Mouse (Mus musculus): ENCODE results near the gene Rdh11.
A peak's percentile ranks its signal among the peaks of the same experiment; 100 is the strongest.
"Not testable (repeated sequence)": the region's sequence is repeated elsewhere in the genome, so short reads cannot be mapped to it uniquely, and the experiment has no call there.

The Rdh11 gene

DNA sequence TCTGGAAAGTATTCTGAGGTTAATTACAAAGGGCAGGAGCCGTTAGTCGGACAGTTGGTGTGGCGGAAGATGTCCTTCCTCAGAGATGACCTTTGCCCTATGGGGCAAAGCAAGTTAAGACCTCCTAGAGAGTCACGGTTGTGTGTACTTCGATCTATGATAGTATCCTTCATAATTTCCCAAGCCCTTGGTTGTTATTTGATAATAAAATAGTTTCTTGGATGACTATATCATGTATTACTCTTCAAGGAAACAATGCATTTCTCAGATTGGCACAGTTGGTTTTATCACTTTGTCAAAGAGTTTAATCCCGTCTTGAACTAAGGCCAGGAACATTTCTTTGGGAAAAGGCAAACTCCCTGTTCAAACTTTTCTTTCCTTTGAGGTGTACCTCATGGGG, at the start of gene Rdh11:
Rdh11 (minus strand) TSS at position 101 of the 400 bp plus-strand sequence.
- no peak for DNase-seq

DNA sequence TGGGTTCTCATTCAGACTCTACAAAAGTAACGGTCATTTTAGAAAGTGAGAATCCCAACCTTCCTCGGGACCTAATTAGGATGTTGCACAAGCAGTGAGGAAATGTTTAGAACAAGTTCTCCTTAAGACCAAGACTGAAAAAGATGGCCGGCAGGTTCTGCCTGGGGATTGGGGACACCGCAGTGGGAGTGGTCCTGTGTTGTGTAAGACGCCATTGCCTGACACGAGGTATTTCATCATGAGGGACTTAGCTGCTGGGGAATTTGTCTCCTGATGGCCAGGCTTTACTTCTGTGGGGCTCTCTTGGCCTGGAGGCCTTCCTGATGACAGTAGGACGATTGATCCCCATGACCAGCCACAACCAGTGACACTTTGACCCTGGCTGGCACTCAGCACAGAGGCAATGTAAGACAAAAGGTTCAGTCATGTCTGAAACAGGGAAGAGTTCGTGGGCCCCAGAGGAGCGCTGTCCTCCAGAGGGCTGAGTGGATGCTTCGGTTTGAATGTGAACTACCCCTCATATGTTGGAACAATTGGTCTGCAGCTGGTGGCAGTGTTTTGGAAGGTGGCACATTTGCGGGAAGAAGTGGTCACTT, 43.5 kb upstream of the Rdh11 start:
- no peak for DNase-seq

DNA sequence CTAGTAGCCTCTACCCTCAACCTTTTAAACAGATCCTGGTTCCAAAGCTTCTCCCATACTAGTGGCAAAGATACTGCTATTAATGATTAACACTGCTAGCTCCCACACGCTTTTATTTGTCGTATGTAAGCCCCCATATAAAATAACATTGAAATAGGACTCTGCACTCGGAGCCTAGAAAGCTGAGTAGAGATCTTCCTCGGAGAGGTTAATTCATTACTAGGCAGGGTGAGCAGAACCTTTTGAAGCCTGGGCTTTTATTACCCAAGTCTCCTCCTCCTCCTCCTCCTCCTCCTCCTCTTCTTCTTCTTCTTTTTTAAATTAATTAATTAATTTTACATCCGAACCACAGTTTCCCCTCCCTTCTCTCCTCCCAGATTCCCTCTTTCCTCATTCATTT, 25.4 kb upstream of the Rdh11 start:
- no peak for DNase-seq

DNA sequence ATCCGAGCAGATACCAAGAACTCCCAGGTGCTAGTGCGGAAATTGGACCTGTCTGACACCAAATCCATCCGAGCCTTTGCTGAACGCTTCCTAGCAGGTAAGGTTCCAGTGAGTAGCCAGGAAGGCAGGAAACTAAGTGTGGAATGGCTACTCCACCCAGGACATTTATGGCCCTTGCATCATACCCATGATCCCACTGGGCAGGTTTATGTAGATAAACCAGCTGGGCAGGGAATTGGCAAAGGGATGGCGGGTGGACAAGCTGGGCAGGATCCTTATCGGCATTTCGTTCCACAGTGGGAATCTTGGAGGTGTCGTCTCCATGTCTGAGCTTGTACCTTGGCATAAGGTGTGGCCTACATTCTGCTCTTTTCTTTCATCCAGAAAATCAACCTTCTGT, 19.4 kb upstream of the Rdh11 start:
- DNase-seq = no peak

DNA sequence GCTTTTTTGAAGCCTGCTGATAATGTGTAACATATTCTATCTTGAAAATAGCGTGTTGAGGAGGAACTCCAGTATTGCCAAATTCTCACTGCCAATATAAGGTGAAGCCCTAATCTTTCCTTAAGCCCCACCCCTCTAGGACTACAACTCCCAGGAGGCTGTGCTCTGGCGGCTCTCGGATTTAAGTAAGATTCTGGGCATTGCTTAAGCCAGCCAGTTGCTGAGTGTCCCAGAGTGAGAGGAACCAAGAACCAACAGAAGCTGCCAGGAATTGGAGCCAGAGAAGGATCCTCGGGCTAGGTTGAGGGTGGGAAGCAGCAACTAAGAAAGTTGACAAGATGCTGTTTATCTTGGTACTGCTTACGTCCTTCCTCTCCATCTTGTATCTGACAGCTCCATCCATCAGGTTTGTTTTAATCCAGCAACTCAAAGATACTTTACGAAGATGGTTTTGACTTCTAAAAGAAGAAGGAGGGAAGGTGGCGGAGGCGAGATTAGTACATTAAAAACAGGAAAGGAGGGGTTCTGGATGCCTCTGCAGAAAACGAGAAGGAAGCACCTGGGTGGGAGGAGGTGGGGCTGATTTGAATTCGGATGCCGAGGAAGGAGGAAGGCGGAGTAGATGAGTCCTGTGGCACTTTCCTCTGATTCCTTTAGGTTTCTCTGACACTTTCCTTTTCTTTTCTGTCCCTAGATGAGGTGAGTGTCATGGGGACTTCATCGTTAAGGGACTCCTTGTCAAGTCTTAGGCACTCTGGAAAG, 16.8 kb upstream of the Rdh11 start, which contains the start of gene Rdh12:
Rdh12 (plus strand) TSS at position 212 of the 762 bp plus-strand sequence.
- peak; percentile 42 for DNase-seq

DNA sequence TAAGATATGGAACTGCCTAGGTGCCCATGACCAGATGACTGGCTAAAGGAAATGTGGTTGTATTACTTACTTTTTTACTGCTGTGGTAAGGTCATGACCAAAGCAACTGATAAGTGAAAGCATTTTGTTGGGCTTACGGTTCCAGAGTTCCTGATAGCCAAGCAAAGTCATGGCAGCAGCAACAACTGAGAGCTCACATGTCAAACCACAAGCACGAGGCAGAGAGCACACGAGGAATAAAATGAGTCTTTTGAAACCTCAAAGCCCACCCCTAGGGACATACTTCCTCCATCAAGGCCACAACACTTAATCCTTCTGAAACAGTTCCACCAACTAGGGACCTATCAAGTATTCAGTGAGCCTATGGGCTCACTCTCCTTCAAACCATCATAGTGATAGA, 9.8 kb upstream of the Rdh11 start:
- no peak for DNase-seq

DNA sequence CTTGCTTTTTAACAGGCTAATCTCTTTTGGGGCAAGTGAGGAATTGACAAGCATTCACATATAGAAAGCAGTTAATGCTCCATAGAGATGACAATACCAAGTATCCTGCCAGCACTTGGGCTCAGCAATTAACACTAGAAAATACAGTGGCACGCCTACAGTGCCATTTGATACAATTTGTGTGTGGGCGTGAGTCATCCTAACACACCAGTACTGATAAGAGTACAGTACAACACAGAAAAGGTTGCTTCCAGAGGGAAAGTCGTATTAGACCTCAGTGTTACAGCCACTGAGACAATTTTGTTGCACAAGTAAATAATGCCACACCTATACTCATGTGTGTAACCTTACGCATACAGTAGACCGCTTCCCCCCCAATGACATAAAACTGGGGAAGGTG, 5.0 kb upstream of the Rdh11 start:
- DNase-seq = no peak

DNA sequence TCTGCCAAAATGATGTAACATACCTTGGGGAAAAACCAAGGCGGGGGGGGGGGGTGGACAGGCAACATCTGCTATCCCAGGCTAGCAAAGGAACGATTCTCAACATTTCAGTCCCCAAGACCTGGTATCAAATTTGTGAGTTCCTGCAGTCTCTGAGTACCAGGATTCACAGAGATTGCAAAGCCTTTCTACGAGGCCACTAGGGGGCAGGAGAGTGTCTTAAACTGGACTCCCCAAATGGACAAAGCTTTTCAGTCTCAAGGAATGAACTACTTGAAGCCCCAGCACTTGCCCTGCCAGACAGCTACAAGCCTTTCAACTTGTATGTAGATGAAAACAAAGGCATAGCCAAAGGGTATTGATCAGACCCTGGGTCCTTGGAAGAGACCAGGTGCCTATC, 1.3 kb upstream of the Rdh11 start:
- DNase-seq = peak; percentile 49

DNA sequence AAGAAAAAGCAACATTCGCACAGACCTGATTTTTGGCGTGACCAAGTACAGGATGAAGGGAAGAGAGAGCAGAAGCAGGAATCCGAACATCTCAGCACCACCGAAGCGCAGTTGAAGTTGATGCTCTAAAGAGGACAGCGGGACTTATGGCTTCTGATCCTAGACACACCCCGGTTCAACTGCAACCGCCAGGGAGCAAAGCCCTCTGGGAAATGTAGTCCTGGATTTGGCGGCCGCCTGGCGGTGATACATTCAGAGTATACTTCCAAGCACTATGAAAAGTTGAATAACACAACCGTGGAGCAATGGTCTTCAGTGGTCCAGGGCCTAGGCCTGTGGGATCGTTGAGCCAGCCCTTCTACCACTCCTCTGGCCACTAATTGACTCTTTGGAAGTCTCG, 392 bp downstream of the Rdh11 start:
- peak; percentile 60 for DNase-seq

DNA sequence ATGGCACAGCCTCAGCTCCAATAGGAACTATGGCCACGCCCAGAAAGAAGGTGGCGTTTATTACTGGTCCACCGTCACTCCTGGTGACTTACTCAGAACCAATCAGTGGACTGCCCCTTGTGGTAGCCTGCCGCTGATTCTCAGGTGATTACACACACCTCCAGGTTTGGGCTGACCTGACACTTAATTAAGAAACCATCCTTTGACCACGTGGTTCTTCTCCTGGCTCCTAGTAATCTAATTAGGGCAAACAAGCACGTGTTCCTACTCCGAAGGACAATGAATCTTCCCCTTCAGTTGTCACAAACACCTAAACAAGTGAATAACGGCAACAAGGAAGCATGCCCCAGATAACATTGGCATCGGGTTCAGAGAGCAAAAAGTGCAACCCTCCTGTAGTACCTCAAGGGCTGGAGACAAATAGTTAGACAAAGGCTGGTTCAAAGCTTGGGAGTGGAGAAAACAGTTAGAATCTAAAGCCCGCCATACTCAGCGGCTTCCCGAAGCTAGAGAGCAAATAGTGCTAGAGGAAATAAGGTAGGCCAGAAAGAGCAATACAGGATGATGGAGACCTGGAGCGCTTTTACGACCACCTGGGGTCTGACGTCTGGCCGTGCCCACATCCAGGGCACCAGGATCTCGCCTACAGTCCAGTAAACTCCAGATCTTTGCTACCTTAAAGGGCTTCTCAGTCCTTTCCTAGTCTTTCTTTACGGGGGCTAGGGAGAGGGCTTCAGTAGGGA, 991 bp downstream of the Rdh11 start:
- peak; percentile 66 for DNase-seq

DNA sequence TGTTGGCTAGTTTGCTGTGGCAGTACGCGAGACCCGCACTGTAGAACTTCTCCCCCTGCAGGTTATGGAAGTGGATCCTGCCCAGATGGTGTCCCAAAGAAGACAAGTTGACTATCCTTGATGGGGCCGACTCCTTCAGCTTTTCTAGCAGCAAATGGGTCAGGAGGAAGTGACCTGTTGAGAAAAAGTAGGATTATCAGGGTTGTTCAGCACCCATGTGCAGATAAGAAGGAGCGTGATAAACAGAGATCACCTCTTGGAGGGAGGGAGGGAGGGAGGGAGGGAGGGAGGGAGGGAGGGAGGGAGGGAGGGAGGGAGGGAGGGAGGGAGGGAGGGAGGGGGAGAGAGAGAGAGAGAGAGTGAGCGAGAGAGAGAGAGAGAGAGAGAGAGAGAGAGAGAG, 6.9 kb downstream of the Rdh11 start:
- DNase-seq = not testable (repeated sequence)

DNA sequence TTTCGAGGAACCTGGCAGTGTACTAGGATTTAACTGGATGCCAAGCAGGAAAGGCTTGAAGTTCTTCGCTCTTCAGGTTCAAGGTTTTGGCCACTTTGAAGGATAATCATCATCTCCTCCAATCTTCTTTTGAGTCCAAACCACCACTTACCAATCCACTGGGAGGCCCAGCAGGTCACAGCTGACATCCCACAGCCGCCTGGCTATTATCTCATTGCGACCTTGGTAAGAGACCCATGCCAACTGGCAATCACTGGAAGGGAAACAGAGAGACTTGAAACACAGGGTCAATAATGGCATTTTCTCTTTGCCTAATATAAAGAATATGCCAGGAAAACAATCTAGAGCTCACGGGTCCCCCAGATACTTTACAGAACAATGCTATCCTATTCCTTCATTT, 16.1 kb downstream of the Rdh11 start:
- DNase-seq = no peak

DNA sequence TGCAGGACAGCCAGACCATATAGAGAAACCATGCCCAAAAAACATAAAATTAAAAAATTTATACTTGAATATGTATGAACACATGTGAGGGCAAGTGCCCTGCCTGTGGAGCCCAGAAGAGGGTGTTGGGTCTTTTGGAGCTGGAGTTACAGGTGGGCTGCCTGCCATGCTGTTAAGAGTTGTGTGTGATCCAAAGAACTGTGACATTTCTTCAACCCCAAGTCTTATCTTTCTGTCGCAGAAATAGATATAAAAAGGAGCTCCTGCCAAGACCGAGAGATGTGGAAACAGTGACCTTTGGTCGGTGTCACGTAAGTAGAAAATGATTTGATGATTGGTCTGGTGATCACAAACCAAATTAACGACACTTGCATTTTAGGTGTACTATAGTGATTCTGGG, 18.4 kb downstream of the Rdh11 start:
- DNase-seq = peak; percentile 42

DNA sequence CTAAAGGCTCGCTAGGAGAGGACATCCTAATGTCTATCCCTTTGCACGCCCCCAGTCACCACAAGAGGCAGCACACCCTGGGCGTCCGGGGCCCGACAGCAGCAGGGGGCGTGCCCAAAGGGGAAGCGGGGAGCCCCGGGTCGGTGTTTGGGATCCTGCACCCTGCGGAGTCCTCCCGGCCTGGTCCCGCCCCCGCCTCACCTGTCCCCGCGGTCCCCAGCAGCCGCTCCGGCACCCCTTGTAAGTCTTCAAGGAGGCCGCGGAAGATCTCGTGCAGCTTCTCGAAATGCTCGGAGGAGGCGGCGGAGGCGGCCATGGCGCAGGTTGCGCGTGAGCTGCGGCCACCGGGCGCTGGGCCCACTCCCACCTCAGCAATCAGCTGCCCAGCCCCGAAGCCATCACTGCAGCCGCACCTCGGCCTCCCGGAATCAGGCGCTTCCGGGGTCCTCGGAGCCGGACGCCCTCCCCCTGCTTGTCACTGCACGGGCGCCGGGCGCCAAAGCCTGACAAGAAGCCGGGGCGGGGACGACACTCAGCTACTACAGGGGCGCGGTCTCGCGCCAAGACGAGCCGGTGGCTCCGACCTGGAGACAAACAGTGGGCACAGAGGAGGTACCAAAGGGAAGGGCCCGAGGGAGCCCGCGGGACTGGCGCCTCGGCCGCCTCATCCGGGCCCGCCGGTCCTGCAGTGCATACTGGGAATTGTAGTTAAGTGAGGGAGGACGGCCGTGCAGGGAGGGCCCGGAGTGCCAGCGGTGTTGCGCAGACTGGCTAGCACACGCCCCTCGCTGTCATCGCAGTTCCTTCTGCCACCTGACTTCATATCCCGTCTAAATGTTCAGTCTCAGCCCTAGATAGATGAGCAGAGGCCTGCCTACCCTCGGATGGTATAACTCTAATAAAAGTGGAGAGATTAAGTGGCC, 19.8 kb downstream of the Rdh11 start, which contains the start of gene Vti1b:
Vti1b (minus strand) TSS at position 649 of the 923 bp plus-strand sequence.
- peak; percentile 90 for DNase-seq

DNA sequence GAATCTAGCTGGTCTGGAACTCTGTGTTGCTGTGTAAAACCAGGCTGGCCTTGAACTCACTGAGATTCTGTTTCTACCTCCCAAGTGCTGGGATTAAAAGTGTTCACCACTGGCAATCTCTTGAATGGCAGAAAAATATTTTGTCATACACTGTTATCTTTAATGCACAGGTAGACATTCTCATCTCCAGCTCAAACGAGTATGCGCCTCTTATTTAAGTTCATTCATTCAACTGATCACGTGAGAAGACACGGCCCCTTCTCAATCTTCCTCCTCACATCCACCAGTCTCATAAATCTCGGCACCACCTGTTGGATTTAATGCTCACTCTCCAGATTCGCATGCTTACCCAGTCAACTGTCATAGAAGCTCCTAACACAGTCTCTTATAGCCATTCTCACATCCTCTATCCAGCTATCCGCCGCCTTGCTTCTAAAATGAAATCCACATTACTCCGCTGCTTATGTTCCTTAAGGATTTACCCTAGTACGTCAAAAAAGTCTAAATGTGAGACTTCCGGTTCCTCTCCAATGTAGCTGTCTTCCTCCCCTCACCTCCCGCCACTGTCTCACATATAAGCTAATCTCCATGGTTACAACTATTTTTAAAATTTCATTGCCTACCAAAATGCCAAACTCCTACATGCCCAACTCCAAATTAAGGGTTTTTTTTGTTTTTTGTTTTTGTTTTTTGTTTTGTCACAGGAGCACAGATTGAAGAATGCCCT, 20.7 kb downstream of the Rdh11 start:
- DNase-seq = peak; percentile 25

DNA sequence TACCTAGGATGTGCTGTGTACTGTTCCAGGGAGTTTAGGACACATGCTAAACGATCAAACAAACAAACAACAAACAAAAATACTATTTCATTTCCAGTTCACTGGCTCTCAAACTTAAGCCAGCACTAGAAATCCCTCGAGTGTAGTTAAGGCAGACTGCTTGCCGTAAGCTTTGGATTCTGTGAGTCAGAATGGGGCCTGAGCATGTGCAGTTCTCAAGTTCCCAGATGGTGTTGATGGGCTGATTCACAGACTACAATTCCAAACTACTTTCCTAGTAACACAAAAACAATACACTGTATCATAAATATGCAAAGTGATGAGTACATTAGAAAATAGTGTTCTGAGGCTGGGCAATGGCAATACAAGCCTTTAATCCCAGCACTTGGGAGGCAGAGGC, 21.7 kb downstream of the Rdh11 start:
- no peak for DNase-seq

DNA sequence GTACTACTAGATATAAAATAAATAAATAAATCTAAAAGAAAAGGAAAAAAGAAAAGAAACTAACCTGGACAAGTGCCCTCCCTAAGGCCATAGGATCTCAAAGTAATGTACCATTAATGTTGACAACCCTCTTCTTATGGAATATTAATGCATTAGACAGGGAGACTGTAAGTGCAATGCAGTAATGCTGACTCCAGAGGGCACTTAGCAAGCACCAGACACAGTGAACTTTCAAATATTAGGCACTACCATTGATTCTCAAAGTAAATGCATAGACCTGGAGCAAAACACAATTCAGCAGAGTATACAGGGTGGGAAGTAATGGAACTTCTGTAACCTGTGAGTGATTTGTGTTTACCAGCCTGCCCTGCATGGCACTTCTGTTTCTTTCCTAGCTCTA, 22.9 kb downstream of the Rdh11 start:
- DNase-seq = no peak

DNA sequence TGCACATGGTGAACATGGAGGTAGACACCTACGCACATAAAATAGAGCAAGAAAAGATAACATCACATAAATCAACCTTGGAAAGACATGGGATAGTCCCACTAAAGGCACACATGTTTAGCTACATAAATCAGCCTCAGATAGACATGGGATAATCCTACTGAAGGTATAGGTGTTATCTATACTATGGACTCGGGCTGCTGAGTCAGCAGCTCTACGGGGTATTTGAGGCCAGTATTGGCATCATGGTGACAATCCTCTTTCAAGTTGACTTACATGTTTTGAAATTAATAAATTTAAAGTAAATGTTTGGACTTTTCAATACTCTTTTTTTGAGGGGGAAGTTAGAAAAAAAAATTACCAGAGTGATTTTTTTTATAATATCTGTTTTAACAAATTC, 29.2 kb downstream of the Rdh11 start:
- no peak for DNase-seq

DNA sequence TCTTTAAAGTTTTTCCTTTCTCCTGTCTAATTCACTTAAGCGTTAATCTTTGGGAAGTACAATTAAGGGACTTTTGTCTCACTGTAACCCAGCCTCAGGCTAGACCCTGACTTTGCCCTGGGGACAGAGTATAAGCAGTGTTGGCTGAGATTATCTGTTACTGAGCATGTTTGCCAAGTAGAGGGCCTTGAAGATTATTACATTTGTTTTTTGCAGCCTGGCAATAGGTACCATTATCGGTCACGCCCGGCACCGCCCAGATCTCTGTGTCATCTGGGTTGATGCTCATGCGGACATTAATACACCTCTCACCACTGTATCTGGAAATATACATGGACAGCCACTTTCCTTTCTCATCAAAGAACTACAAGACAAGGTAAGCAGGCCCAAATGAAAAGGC, 42.4 kb downstream of the Rdh11 start:
- no peak for DNase-seq

DNA sequence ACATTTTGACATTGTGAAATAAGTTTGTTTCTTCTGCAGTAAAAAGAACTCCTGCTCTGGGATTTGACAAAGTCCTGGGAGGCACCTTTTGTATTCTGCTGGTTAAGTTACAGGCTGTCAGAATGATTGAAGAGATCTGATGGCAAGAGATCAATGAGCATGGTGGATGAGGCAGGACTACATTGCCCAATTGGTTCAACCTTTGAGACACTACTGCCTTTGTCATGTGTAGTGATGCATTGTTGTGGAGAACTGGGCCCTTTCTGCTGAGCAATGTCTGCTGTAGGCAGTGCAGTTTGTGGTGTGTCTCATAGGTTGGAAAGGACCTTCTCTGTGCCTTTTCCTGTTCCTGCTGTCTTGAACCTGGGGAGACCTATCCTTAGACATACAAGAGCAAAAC, 50.7 kb downstream of the Rdh11 start:
- no peak for DNase-seq

DNA sequence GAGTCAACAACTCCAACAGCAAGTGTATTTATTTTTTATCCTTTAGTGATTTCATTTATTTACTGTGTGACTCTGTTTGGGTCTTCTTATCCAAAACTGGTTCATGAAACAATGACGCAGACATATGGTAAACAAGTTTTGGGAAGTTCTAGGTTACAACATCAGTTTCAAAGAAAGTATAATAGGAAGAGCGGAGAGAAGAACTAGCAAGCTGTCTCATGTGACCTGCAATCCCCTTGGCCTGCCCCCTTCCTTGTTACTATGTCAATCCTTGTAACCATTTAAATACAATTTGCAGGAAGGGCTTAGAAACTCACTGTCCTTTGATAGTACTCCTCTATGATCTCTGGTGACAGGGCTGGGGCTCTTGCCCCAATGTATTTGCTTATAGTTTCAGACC, 51.3 kb downstream of the Rdh11 start:
- DNase-seq = no peak

DNA sequence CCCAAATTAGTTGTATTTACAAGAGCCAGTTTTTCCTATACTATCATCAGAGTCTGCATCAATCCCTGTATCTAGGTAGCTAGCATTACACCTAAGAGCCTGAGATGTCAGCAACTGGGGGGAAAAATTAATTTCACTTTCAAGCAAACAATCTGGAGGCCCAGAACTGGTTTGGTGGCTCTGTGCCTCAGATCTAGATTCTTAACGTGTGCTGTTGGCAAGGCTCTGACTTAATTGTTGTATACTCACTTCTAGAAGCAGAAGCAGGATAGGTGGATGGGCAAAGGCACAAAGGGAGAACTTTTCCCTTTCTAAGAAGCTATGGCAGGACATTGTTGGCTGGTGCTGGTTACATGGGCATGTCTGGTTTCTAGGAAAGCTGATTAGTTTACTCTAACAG, 52.7 kb downstream of the Rdh11 start:
- no peak for DNase-seq

Measured in cerebellum, adult 11-12 months (tissue).